Mouse (Mus musculus) bone marrow macrophage, adult 2 months (primary cell): Measurements from ENCODE around the gene Shisa8.

Source experiments
- CTCF ChIP-seq: IDR thresholded peaks from 2 replicates; pipeline ENCODE4 v1.5.1; 2012; ENCODE audit warnings: low read depth, mild to moderate bottlenecking, low read length, moderate library complexity
- POLR2A ChIP-seq: IDR thresholded peaks from 2 replicates; pipeline ENCODE4 v1.6.1; 2012; ENCODE audit warnings: mild to moderate bottlenecking, low read depth, low read length, borderline replicate concordance

GRCm38 (mm10) chr15:82223251-82223650 lies 10.6 kb upstream of the Shisa8 start:
- TF ChIP-seq CTCF (no peak), POLR2A (no peak)
